Mouse (Mus musculus) kidney, embryonic 16.5 days (tissue): ENCODE data around the gene Rapgef6. TPM values are rescaled to one million over a fixed set of nuclear protein-coding genes. Genes with fewer than 3 reads are reported as not detected.

Experiments used
- ATAC-seq: fragments of 200-750 bp; cut with Nextera tagmentation; 2 replicates; pipeline ENCODE4 v1.8.0; 2017; ENCODE audit warnings: moderate TSS enrichment; ENCODE audit not compliant: low FRiP score, low TSS enrichment
- H3K27ac ChIP-seq: fragments of 300-500 bp; sonication (generic); 2 replicates; pipeline ENCODE4 v1.5.1; 2014; ENCODE audit warnings: low read length
- H3K27me3 ChIP-seq: fragments of 300-500 bp; sonication (generic); 2 replicates; pipeline ENCODE4 v1.6.1; 2014; ENCODE audit warnings: low read length, control low read depth, mixed read lengths; ENCODE audit not compliant: insufficient read depth
- H3K36me3 ChIP-seq: fragments of 300-500 bp; sonication (generic); 2 replicates; pipeline ENCODE4 v1.6.1; 2014; ENCODE audit warnings: low read length, control low read depth, mixed read lengths; ENCODE audit not compliant: insufficient read depth
- H3K4me1 ChIP-seq: fragments of 300-500 bp; sonication (generic); 2 replicates; pipeline ENCODE4 v1.6.1; 2014; ENCODE audit warnings: low read length, control low read depth, mixed read lengths; ENCODE audit not compliant: insufficient read depth
- H3K4me2 ChIP-seq: fragments of 300-500 bp; sonication (generic); replicated peaks from 2 replicates; pipeline ENCODE4 v1.6.1; 2014; ENCODE audit warnings: low read depth, low read length
- H3K4me3 ChIP-seq: fragments of 300-500 bp; sonication (generic); 2 replicates; pipeline ENCODE4 v1.5.1; 2014; ENCODE audit warnings: mild to moderate bottlenecking, low read length
- H3K9ac ChIP-seq: fragments of 300-500 bp; sonication (generic); replicated peaks from 2 replicates; pipeline ENCODE4 v1.6.1; 2014; ENCODE audit warnings: low read length
- H3K9me3 ChIP-seq: fragments of 300-500 bp; sonication (generic); 2 replicates; pipeline ENCODE4 v1.6.1; 2016; ENCODE audit warnings: low read length, control low read depth
- WGBS: fragments of 180-500 bp; shearing (Covaris S2); extraction: QIAGEN DNeasy Blood & Tissue Kit; methylation state at CpG from one replicate; pipeline ENCODE4 v1.1.7; 2014; 5-methylcytosine and 5-hydroxymethylcytosine counted together
- polyA plus RNA-seq: library from polyadenylated mRNA; unstranded; fragments of >200 nt; fragmentation: Nextera tagmentation; extraction: Ambion mirVana; gene quantifications from 2 replicates; pipeline ENCODE4 v1.2.1, GENCODE M21; 2015

Gene Rapgef6
- polyA plus RNA-seq, 1 experiment from 2014 or later = 29.4 TPM

- Histone ChIP-seq H3K4me2 (no peak overlapping the region), H3K27me3 (no peaks in the 10 kb centered on the region), H3K9me3 (no peaks in the 10 kb centered on the region), H3K27ac (no peak overlapping the region), H3K36me3 (peaks cover 43% of the 10 kb centered on the region), H3K4me3 (no peak overlapping the region), H3K4me1 (peaks cover 3% of the 10 kb centered on the region; the same call in 1 of the 2 replicates), H3K9ac (no peak overlapping the region)
- no peak for ATAC-seq
- 92% methylated on average over 6 of the region's 6 CpGs for WGBS
Measured at GRCm38 (mm10) chr11:54722057-54722456, 199.4 kb downstream of the Rapgef6 start.

- Histone ChIP-seq H3K4me2 (no peak overlapping the region), H3K36me3 (peaks cover 35% of the 10 kb centered on the region), H3K4me1 (peaks cover 13% of the 10 kb centered on the region; the same call in 1 of the 2 replicates), H3K4me3 (no peak overlapping the region), H3K9me3 (no peaks in the 10 kb centered on the region), H3K27me3 (no peaks in the 10 kb centered on the region), H3K27ac (no peak overlapping the region), H3K9ac (no peak overlapping the region)
- no peak for ATAC-seq
- 60% methylated on average over 4 of the region's 4 CpGs for WGBS
Measured at GRCm38 (mm10) chr11:54724353-54725034, 201.8 kb downstream of the Rapgef6 start.

GRCm38 (mm10) chr11:54726571-54727062 lies 204.0 kb downstream of the Rapgef6 start:
- no peak overlapping the region for H3K9ac ChIP-seq
- no peak for ATAC-seq
- H3K4me2 ChIP-seq = no peak overlapping the region
- 78% methylated on average over 3 of the region's 3 CpGs for WGBS
- H3K9me3 ChIP-seq = no peaks in the 10 kb centered on the region
- H3K27ac ChIP-seq = no peak overlapping the region
- no peaks in the 10 kb centered on the region for H3K27me3 ChIP-seq
- no peak overlapping the region for H3K4me3 ChIP-seq
- peaks cover 13% of the 10 kb centered on the region; the same call in 1 of the 2 replicates for H3K4me1 ChIP-seq
- H3K36me3 ChIP-seq = peaks cover 30% of the 10 kb centered on the region; the same call in 1 of the 2 replicates

GRCm38 (mm10) chr11:54727327-54727901 lies 204.8 kb downstream of the Rapgef6 start:
- no peaks in the 10 kb centered on the region for H3K27me3 ChIP-seq
- H3K4me3 ChIP-seq = no peak overlapping the region
- no peaks in the 10 kb centered on the region for H3K9me3 ChIP-seq
- no peak overlapping the region for H3K9ac ChIP-seq
- 55% methylated on average over 5 of the region's 5 CpGs for WGBS
- no peak for ATAC-seq
- H3K27ac ChIP-seq = 0 out of 2 replicates have a peak overlapping the region, but pooled peaks have one; percentile 29
- no peak overlapping the region for H3K4me2 ChIP-seq
- peaks cover 13% of the 10 kb centered on the region; the same call in 1 of the 2 replicates for H3K4me1 ChIP-seq
- peaks cover 26% of the 10 kb centered on the region for H3K36me3 ChIP-seq

GRCm38 (mm10) chr11:54728371-54728770 lies 205.7 kb downstream of the Rapgef6 start:
- H3K4me2 ChIP-seq = no peak overlapping the region
- peaks cover 18% of the 10 kb centered on the region for H3K4me1 ChIP-seq
- ATAC-seq = no peak
- H3K27me3 ChIP-seq = no peaks in the 10 kb centered on the region
- H3K27ac ChIP-seq = no peak overlapping the region
- no peaks in the 10 kb centered on the region for H3K9me3 ChIP-seq
- no peak overlapping the region for H3K4me3 ChIP-seq
- no peak overlapping the region for H3K9ac ChIP-seq
- WGBS = 63% methylated on average over 2 of the region's 2 CpGs
- peaks cover 16% of the 10 kb centered on the region for H3K36me3 ChIP-seq

GRCm38 (mm10) chr11:54729311-54729710 lies 206.7 kb downstream of the Rapgef6 start:
- H3K9me3 ChIP-seq = no peaks in the 10 kb centered on the region
- H3K9ac ChIP-seq = no peak overlapping the region
- H3K4me1 ChIP-seq = peaks cover 22% of the 10 kb centered on the region
- H3K27ac ChIP-seq = no peak overlapping the region
- H3K4me3 ChIP-seq = no peak overlapping the region
- H3K36me3 ChIP-seq = peaks cover 15% of the 10 kb centered on the region; the same call in 1 of the 2 replicates
- H3K27me3 ChIP-seq = no peaks in the 10 kb centered on the region
- WGBS = 94% methylated on average over 3 of the region's 3 CpGs
- H3K4me2 ChIP-seq = no peak overlapping the region
- ATAC-seq = no peak

- H3K36me3 ChIP-seq = peaks cover 22% of the 10 kb centered on the region; the same call in 1 of the 2 replicates
- H3K4me2 ChIP-seq = no peak overlapping the region
- no peak overlapping the region for H3K27ac ChIP-seq
- H3K27me3 ChIP-seq = no peaks in the 10 kb centered on the region
- H3K4me3 ChIP-seq = no peak overlapping the region
- no peak overlapping the region for H3K9ac ChIP-seq
- H3K9me3 ChIP-seq = no peaks in the 10 kb centered on the region
- WGBS = 91% methylated on average over 5 of the region's 5 CpGs
- ATAC-seq = no peak
- peaks cover 19% of the 10 kb centered on the region for H3K4me1 ChIP-seq
Measured at GRCm38 (mm10) chr11:54730931-54731330, 208.3 kb downstream of the Rapgef6 start.

GRCm38 (mm10) chr11:54731367-54731766 lies 208.7 kb downstream of the Rapgef6 start:
- H3K4me1 ChIP-seq = peaks cover 19% of the 10 kb centered on the region
- H3K9me3 ChIP-seq = no peaks in the 10 kb centered on the region
- H3K4me3 ChIP-seq = no peak overlapping the region
- H3K27ac ChIP-seq = no peak overlapping the region
- peaks cover 20% of the 10 kb centered on the region; the same call in 1 of the 2 replicates for H3K36me3 ChIP-seq
- H3K4me2 ChIP-seq = no peak overlapping the region
- 84% methylated on average over 7 of the region's 7 CpGs for WGBS
- ATAC-seq = no peak
- H3K27me3 ChIP-seq = no peaks in the 10 kb centered on the region
- no peak overlapping the region for H3K9ac ChIP-seq

- no peak overlapping the region for H3K4me3 ChIP-seq
- H3K4me1 ChIP-seq = peaks cover 10% of the 10 kb centered on the region
- peaks cover 17% of the 10 kb centered on the region; the same call in 1 of the 2 replicates for H3K36me3 ChIP-seq
- H3K4me2 ChIP-seq = no peak overlapping the region
- no peaks in the 10 kb centered on the region for H3K27me3 ChIP-seq
- peak; percentile 87 for ATAC-seq
- H3K9ac ChIP-seq = no peak overlapping the region
- H3K9me3 ChIP-seq = no peaks in the 10 kb centered on the region
- no peak overlapping the region for H3K27ac ChIP-seq
- 40% methylated on average over 7 of the region's 7 CpGs for WGBS
Measured at GRCm38 (mm10) chr11:54733546-54733945, 210.9 kb downstream of the Rapgef6 start.

- H3K4me3 ChIP-seq = no peak overlapping the region
- no peak overlapping the region for H3K27ac ChIP-seq
- H3K36me3 ChIP-seq = peaks cover 23% of the 10 kb centered on the region
- WGBS = 96% methylated on average over 1 of the region's 1 CpGs
- no peak for ATAC-seq
- no peaks in the 10 kb centered on the region for H3K27me3 ChIP-seq
- no peak overlapping the region for H3K9ac ChIP-seq
- H3K9me3 ChIP-seq = no peaks in the 10 kb centered on the region
- no peak overlapping the region for H3K4me2 ChIP-seq
- peaks cover 10% of the 10 kb centered on the region for H3K4me1 ChIP-seq
Measured at GRCm38 (mm10) chr11:54735114-54735513, 212.5 kb downstream of the Rapgef6 start.
